Mouse (Mus musculus): Measurements from ENCODE around the gene Gm853.

DNA sequence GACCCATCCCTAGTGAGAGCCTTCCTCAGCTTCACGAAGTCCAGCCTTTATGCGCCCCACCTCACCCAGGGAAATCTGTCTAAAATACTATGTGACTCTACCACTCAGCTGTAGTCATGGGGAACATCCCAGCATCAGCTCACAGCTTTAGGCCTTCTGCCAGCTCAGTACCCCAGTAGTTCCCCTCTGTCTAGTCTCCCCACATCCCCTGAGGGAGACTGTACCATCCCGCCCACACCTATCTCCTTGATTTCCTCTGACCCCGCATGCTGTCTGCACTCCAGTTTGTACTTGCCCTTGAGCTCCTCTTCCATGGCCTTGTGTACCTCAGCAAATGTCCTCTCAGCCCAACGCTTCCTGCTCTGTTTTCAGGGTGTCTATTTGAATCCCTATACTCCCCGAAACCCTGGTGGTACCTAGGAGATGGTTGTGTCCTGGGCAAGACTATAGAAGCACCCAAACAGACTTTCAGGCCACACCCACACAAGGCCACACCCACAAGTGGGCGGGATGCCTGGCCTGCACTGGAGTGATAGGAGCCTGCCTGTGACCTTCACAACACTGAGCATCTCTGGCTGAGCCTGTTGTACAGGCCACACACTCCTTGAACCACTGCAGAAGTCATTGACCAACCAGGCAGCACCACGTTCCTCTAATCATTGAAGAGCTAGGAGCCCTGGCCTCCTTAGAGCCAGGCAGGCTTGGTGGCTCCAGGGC, 30.4 kb upstream of the Gm853 start:
- no peak for TF ChIP-seq CTCF (IDR thresholded peaks at IDR 0.05)
- no peak for TF ChIP-seq EP300 (IDR thresholded peaks at IDR 0.05)

All from lung, postnatal 0 days (tissue).